Comparison of ENCODE assay signal across 8 mouse cellular contexts in genomic region chr4:129555862-129556531, GRCm38 (mm10). TPM values are rescaled to one million over a fixed set of nuclear protein-coding genes. Genes with fewer than 3 reads are reported as not detected.
A peak's percentile ranks its signal among the peaks of the same experiment; 100 is the strongest.
DNase-seq lines count a peak whose midpoint lies in the region; ATAC-seq and TF ChIP-seq lines count a peak whose summit lies in the region.

No protein-coding gene starts in this region.

- WGBS in kidney, embryonic 14.5 days = under 1% methylated on average over 24 of the region's 24 CpGs
- WGBS in hindbrain, embryonic 13.5 days = 0% methylated on average over 24 of the region's 24 CpGs
- WGBS in liver, postnatal 0 days (ENCODE audit: insufficient replicate concordance) = 1% methylated on average over 24 of the region's 24 CpGs
- under 1% methylated on average over 24 of the region's 24 CpGs for WGBS in stomach, postnatal 0 days

- peak; percentile 65 for ATAC-seq in kidney, embryonic 14.5 days (ENCODE audit: low FRiP score, low TSS enrichment)
- ATAC-seq in hindbrain, embryonic 13.5 days (ENCODE audit: low FRiP score) = peak; percentile 79
- peak; percentile 31 for ATAC-seq in liver, postnatal 0 days
- ATAC-seq in stomach, postnatal 0 days (ENCODE audit: low FRiP score, low TSS enrichment) = peak; percentile 58

- H3K4me3 ChIP-seq in kidney, embryonic 14.5 days (ENCODE audit: low read length) = peak overlapping the region; percentile 48
- peak overlapping the region; percentile 88 for H3K4me3 ChIP-seq in E14TG2a.4 (replicated peaks; ENCODE audit: low read length)
- H3K4me3 ChIP-seq in cortical plate, adult 2 months (ENCODE audit: insufficient read depth, low read length) = peak overlapping the region; percentile 53
- peak overlapping the region; percentile 42 for H3K4me3 ChIP-seq in hindbrain, embryonic 13.5 days
- peak overlapping the region; percentile 57 for H3K4me3 ChIP-seq in liver, postnatal 0 days (ENCODE audit: low read depth, low read length)
- peak overlapping the region; percentile 39 for H3K4me3 ChIP-seq in stomach, postnatal 0 days (ENCODE audit: low read depth, low read length)

- TF ChIP-seq CTCF in E14TG2a.4 (conservative IDR thresholded peaks at IDR 0.05; ENCODE audit: low read length) = no peak
- no peak for TF ChIP-seq CTCF in cortical plate, adult 2 months (IDR thresholded peaks at IDR 0.05; ENCODE audit: extremely low read depth, insufficient read depth, low read length)
- no peak for TF ChIP-seq CTCF in liver, postnatal 0 days (IDR thresholded peaks at IDR 0.05; ENCODE audit: low read depth)
- TF ChIP-seq CTCF in stomach, postnatal 0 days (IDR thresholded peaks at IDR 0.05; ENCODE audit: low read depth) = no peak

- H3K27ac ChIP-seq in kidney, embryonic 14.5 days (ENCODE audit: low read depth, low read length) = peak overlapping the region; percentile 51; the same call in 1 of the 2 replicates
- H3K27ac ChIP-seq in cortical plate, adult 2 months (ENCODE audit: insufficient read depth, low read length) = no peak overlapping the region
- peak overlapping the region; percentile 53 for H3K27ac ChIP-seq in hindbrain, embryonic 13.5 days
- no peak overlapping the region for H3K27ac ChIP-seq in liver, postnatal 0 days (ENCODE audit: low read depth)
- H3K27ac ChIP-seq in stomach, postnatal 0 days (replicated peaks) = 0 out of 2 replicates have a peak overlapping the region, but pooled peaks have one; percentile 25

- TF ChIP-seq EP300 in liver, postnatal 0 days (IDR thresholded peaks at IDR 0.05; ENCODE audit: low read depth) = no peak
- TF ChIP-seq EP300 in stomach, postnatal 0 days (optimal IDR thresholded peaks at IDR 0.05) = no peak

- no peaks in the 10 kb centered on the region for H3K9me3 ChIP-seq in kidney, embryonic 14.5 days (ENCODE audit: control insufficient read depth, low read length)
- no peaks in the 10 kb centered on the region for H3K9me3 ChIP-seq in E14TG2a.4 (ENCODE audit: low read length)
- no peaks in the 10 kb centered on the region for H3K9me3 ChIP-seq in hindbrain, embryonic 13.5 days
- H3K9me3 ChIP-seq in liver, postnatal 0 days (ENCODE audit: low read length) = no peaks in the 10 kb centered on the region
- H3K9me3 ChIP-seq in stomach, postnatal 0 days (ENCODE audit: control insufficient read depth, low read length) = no peaks in the 10 kb centered on the region

- H3K36me3 ChIP-seq in kidney, embryonic 14.5 days (ENCODE audit: control insufficient read depth, insufficient read depth, low read length) = no peaks in the 10 kb centered on the region
- H3K36me3 ChIP-seq in E14TG2a.4 (ENCODE audit: insufficient read depth, low read length) = peaks cover 26% of the 10 kb centered on the region
- no peaks in the 10 kb centered on the region for H3K36me3 ChIP-seq in hindbrain, embryonic 13.5 days
- H3K36me3 ChIP-seq in liver, postnatal 0 days (replicated peaks; ENCODE audit: insufficient read depth, low read length) = no peaks in the 10 kb centered on the region
- H3K36me3 ChIP-seq in stomach, postnatal 0 days (ENCODE audit: control insufficient read depth, insufficient read depth, low read length) = no peaks in the 10 kb centered on the region

- no peak for TF ChIP-seq POLR2A in cortical plate, adult 2 months (IDR thresholded peaks at IDR 0.05; ENCODE audit: extremely low read depth, insufficient read depth, low read length)

- no peaks in the 10 kb centered on the region for H3K27me3 ChIP-seq in kidney, embryonic 14.5 days (ENCODE audit: control insufficient read depth, insufficient read depth, low read length)
- H3K27me3 ChIP-seq in E14TG2a.4 (ENCODE audit: insufficient read depth, low read length) = peaks cover 4% of the 10 kb centered on the region; the same call in 1 of the 2 replicates
- peaks cover 13% of the 10 kb centered on the region; the same call in 1 of the 2 replicates for H3K27me3 ChIP-seq in hindbrain, embryonic 13.5 days
- H3K27me3 ChIP-seq in liver, postnatal 0 days (ENCODE audit: insufficient read depth, low read length) = no peaks in the 10 kb centered on the region
- no peaks in the 10 kb centered on the region for H3K27me3 ChIP-seq in stomach, postnatal 0 days (ENCODE audit: control insufficient read depth, insufficient read depth, low read length)

- H3K9ac ChIP-seq in kidney, embryonic 14.5 days (ENCODE audit: low read depth, low read length) = peak overlapping the region; percentile 55
- peak overlapping the region; percentile 68 for H3K9ac ChIP-seq in hindbrain, embryonic 13.5 days
- H3K9ac ChIP-seq in liver, postnatal 0 days (replicated peaks) = peak overlapping the region; percentile 56
- peak overlapping the region; percentile 59 for H3K9ac ChIP-seq in stomach, postnatal 0 days (ENCODE audit: low read length)

- peaks cover 6% of the 10 kb centered on the region; the same call in 1 of the 2 replicates for H3K4me1 ChIP-seq in kidney, embryonic 14.5 days (ENCODE audit: control insufficient read depth, insufficient read depth, low read length)
- H3K4me1 ChIP-seq in E14TG2a.4 (replicated peaks; ENCODE audit: low read depth, low read length) = peaks cover 48% of the 10 kb centered on the region
- no peaks in the 10 kb centered on the region; the same call in 1 of the 2 replicates for H3K4me1 ChIP-seq in cortical plate, adult 2 months (ENCODE audit: control insufficient read depth, insufficient read depth, low read length)
- H3K4me1 ChIP-seq in hindbrain, embryonic 13.5 days (replicated peaks) = peaks cover 22% of the 10 kb centered on the region
- H3K4me1 ChIP-seq in liver, postnatal 0 days (ENCODE audit: insufficient read depth) = peaks cover 23% of the 10 kb centered on the region
- H3K4me1 ChIP-seq in stomach, postnatal 0 days (replicated peaks; ENCODE audit: control insufficient read depth, insufficient read depth) = no peaks in the 10 kb centered on the region; the same call in 1 of the 2 replicates

- peak overlapping the region; percentile 77 for H3K4me2 ChIP-seq in kidney, embryonic 14.5 days (replicated peaks; ENCODE audit: low read depth, low read length)
- H3K4me2 ChIP-seq in hindbrain, embryonic 13.5 days = peak overlapping the region; percentile 63
- H3K4me2 ChIP-seq in liver, postnatal 0 days (ENCODE audit: low read depth, low read length) = peak overlapping the region; percentile 95
- peak overlapping the region; percentile 64 for H3K4me2 ChIP-seq in stomach, postnatal 0 days (replicated peaks; ENCODE audit: low read depth)

- DNase-seq in kidney, adult 11 months = no peak
- no peak for DNase-seq in liver, postnatal 0 days
- DNase-seq in stomach, postnatal 0 days (ENCODE audit: low spot score) = no peak
- DNase-seq in urinary bladder, postnatal 4 days (ENCODE audit: low spot score in 2 of 2) = no peak

RNA-seq across cellular contexts. Expression of gene Hdac1, which starts 13.5 kb away (rescaled TPM):
- polyA plus RNA-seq in kidney, embryonic 14.5 days (2014; fragmentation: Nextera tagmentation; extraction: Ambion mirVana) = 245 and 265 TPM in 2 replicates
- 55.4 and 61.7 TPM in 2 replicates for polyA plus RNA-seq in cortical plate, adult 2 months (2012; rRNA removed)
- 111 and 113 TPM in 2 replicates for polyA plus RNA-seq in hindbrain, embryonic 13.5 days (2015; fragmentation: Nextera tagmentation; extraction: Ambion mirVana)
- polyA plus RNA-seq in liver, postnatal 0 days (2015; fragmentation: Nextera tagmentation; extraction: Ambion mirVana) = 54.9 and 59.0 TPM in 2 replicates
- polyA plus RNA-seq in stomach, postnatal 0 days (2015; fragmentation: Nextera tagmentation; extraction: Ambion mirVana) = 110 TPM in 2 replicates

RNA-seq across cellular contexts. Expression of gene Lck, which starts 17.4 kb away (rescaled TPM):
- polyA plus RNA-seq in kidney, embryonic 14.5 days (2014; fragmentation: Nextera tagmentation; extraction: Ambion mirVana) = 11.4 and 14.1 TPM in 2 replicates
- polyA plus RNA-seq in cortical plate, adult 2 months (2012; rRNA removed) = 2.3 and 3.3 TPM in 2 replicates
- 7.6 and 11.1 TPM in 2 replicates for polyA plus RNA-seq in hindbrain, embryonic 13.5 days (2015; fragmentation: Nextera tagmentation; extraction: Ambion mirVana)
- polyA plus RNA-seq in liver, postnatal 0 days (2015; fragmentation: Nextera tagmentation; extraction: Ambion mirVana) = 3.3 and 3.4 TPM in 2 replicates
- polyA plus RNA-seq in stomach, postnatal 0 days (2015; fragmentation: Nextera tagmentation; extraction: Ambion mirVana) = 1.7 and 1.9 TPM in 2 replicates

RNA-seq across cellular contexts. Expression of gene Fam167b, which starts 22.4 kb away (rescaled TPM):
- polyA plus RNA-seq in kidney, embryonic 14.5 days (2014; fragmentation: Nextera tagmentation; extraction: Ambion mirVana) = 17.7 and 19.7 TPM in 2 replicates
- 0.98 and 1.2 TPM in 2 replicates for polyA plus RNA-seq in cortical plate, adult 2 months (2012; rRNA removed)
- polyA plus RNA-seq in hindbrain, embryonic 13.5 days (2015; fragmentation: Nextera tagmentation; extraction: Ambion mirVana) = 0.80 and 0.87 TPM in 2 replicates
- 13.1 and 15.0 TPM in 2 replicates for polyA plus RNA-seq in liver, postnatal 0 days (2015; fragmentation: Nextera tagmentation; extraction: Ambion mirVana)
- polyA plus RNA-seq in stomach, postnatal 0 days (2015; fragmentation: Nextera tagmentation; extraction: Ambion mirVana) = 1.2 and 1.9 TPM in 2 replicates

RNA-seq across cellular contexts. Expression of gene Marcksl1, which starts 42.6 kb away (rescaled TPM):
- 823 and 993 TPM in 2 replicates for polyA plus RNA-seq in kidney, embryonic 14.5 days (2014; fragmentation: Nextera tagmentation; extraction: Ambion mirVana)
- polyA plus RNA-seq in cortical plate, adult 2 months (2012; rRNA removed) = 129 and 134 TPM in 2 replicates
- polyA plus RNA-seq in hindbrain, embryonic 13.5 days (2015; fragmentation: Nextera tagmentation; extraction: Ambion mirVana) = 1,788 and 1,829 TPM in 2 replicates
- 42.7 and 46.9 TPM in 2 replicates for polyA plus RNA-seq in liver, postnatal 0 days (2015; fragmentation: Nextera tagmentation; extraction: Ambion mirVana)
- 153 and 174 TPM in 2 replicates for polyA plus RNA-seq in stomach, postnatal 0 days (2015; fragmentation: Nextera tagmentation; extraction: Ambion mirVana)

RNA-seq across cellular contexts. Expression of gene Eif3i, which starts 44.5 kb away (rescaled TPM):
- polyA plus RNA-seq in kidney, embryonic 14.5 days (2014; fragmentation: Nextera tagmentation; extraction: Ambion mirVana) = 340 and 401 TPM in 2 replicates
- polyA plus RNA-seq in cortical plate, adult 2 months (2012; rRNA removed) = 228 and 229 TPM in 2 replicates
- polyA plus RNA-seq in hindbrain, embryonic 13.5 days (2015; fragmentation: Nextera tagmentation; extraction: Ambion mirVana) = 208 and 212 TPM in 2 replicates
- 119 and 125 TPM in 2 replicates for polyA plus RNA-seq in liver, postnatal 0 days (2015; fragmentation: Nextera tagmentation; extraction: Ambion mirVana)
- polyA plus RNA-seq in stomach, postnatal 0 days (2015; fragmentation: Nextera tagmentation; extraction: Ambion mirVana) = 222 and 230 TPM in 2 replicates

Comparison
In these comparisons a context has a peak if more than half of its experiments do, and no peak if none do; other contexts are left out.
1. H3K27ac ChIP-seq: peak in kidney, embryonic 14.5 days (single experiment), hindbrain, embryonic 13.5 days (single experiment) and stomach, postnatal 0 days (single experiment); none in cortical plate, adult 2 months (single experiment) and liver, postnatal 0 days (single experiment).
2. Peak in every context shown above with its lines, with median percentiles within 50 percentile points of each other: ATAC-seq, H3K4me2 ChIP-seq, H3K4me3 ChIP-seq and H3K9ac ChIP-seq.